Mouse (Mus musculus): ENCODE data around the gene Foxj1. TPM values are rescaled to one million over a fixed set of nuclear protein-coding genes. Genes with fewer than 3 reads are reported as not detected.

The Foxj1 gene
- polyA plus RNA-seq, 1 experiment from 2014 or later = 0.25 TPM

- H3K4me1 ChIP-seq = peaks cover 4% of the 10 kb centered on the region; the same call in 1 of the 2 replicates
- H3K36me3 ChIP-seq = no peaks in the 10 kb centered on the region
- peak; percentile 51; the same call in 1 of the 2 replicates for ATAC-seq (ENCODE audit: low FRiP score, low read depth)
- H3K4me3 ChIP-seq = no peak overlapping the region
- no peaks in the 10 kb centered on the region for H3K9me3 ChIP-seq
- 55% methylated on average over 8 of the region's 8 CpGs for WGBS
- no peak overlapping the region for H3K9ac ChIP-seq
- 0 out of 2 replicates have a peak, but pooled peaks cover 4% of the 10 kb centered on the region for H3K27me3 ChIP-seq
- H3K27ac ChIP-seq = no peak overlapping the region
- H3K4me2 ChIP-seq (replicated peaks) = no peak overlapping the region
Measured at GRCm38 (mm10) chr11:116312359-116312758, 22.8 kb downstream of the Foxj1 start.

- Histone ChIP-seq H3K4me1 (peaks cover 8% of the 10 kb centered on the region), H3K4me3 (no peak overlapping the region), H3K27ac (no peak overlapping the region), H3K4me2 (replicated peaks) (no peak overlapping the region), H3K9me3 (no peaks in the 10 kb centered on the region), H3K27me3 (0 out of 2 replicates have a peak, but pooled peaks cover 4% of the 10 kb centered on the region), H3K36me3 (no peaks in the 10 kb centered on the region), H3K9ac (no peak overlapping the region)
- no peak for ATAC-seq (ENCODE audit: low FRiP score, low read depth)
- 40% methylated on average over 8 of the region's 8 CpGs for WGBS
Measured at GRCm38 (mm10) chr11:116311169-116311568, 24.0 kb downstream of the Foxj1 start.

GRCm38 (mm10) chr11:116309601-116310000 is 25.6 kb downstream of the Foxj1 start:
- WGBS = 75% methylated on average over 3 of the region's 3 CpGs
- no peak overlapping the region for H3K27ac ChIP-seq

GRCm38 (mm10) chr11:116307762-116308531 is 27.3 kb downstream of the Foxj1 start:
- no peak for ATAC-seq (ENCODE audit: low FRiP score, low read depth)
- H3K27me3 ChIP-seq = 0 out of 2 replicates have a peak, but pooled peaks cover 4% of the 10 kb centered on the region
- peaks cover 16% of the 10 kb centered on the region for H3K4me1 ChIP-seq
- no peaks in the 10 kb centered on the region for H3K9me3 ChIP-seq
- no peak overlapping the region for H3K9ac ChIP-seq
- no peak overlapping the region for H3K4me3 ChIP-seq
- H3K27ac ChIP-seq = no peak overlapping the region
- no peak overlapping the region for H3K4me2 ChIP-seq (replicated peaks)
- WGBS = 90% methylated on average over 12 of the region's 12 CpGs
- peaks cover 21% of the 10 kb centered on the region for H3K36me3 ChIP-seq

More at GRCm38 (mm10) chr11:116309601-116310000, 25.6 kb downstream of the Foxj1 start:
- H3K27me3 ChIP-seq = 0 out of 2 replicates have a peak, but pooled peaks cover 4% of the 10 kb centered on the region
- H3K36me3 ChIP-seq = peaks cover 5% of the 10 kb centered on the region
- H3K4me2 ChIP-seq (replicated peaks) = no peak overlapping the region
- no peak overlapping the region for H3K4me3 ChIP-seq
- H3K9me3 ChIP-seq = no peaks in the 10 kb centered on the region
- no peak overlapping the region for H3K9ac ChIP-seq
- peaks cover 16% of the 10 kb centered on the region for H3K4me1 ChIP-seq
- ATAC-seq (ENCODE audit: low FRiP score, low read depth) = no peak

- Histone ChIP-seq H3K27ac (no peak within 1 kb of the TSS), H3K9ac (peak within 1 kb of the TSS; percentile 85), H3K36me3 (peaks cover 29% of the 10 kb centered on the region), H3K27me3 (0 out of 2 replicates have a peak, but pooled peaks cover 4% of the 10 kb centered on the region), H3K9me3 (no peaks in the 10 kb centered on the region), H3K4me2 (replicated peaks) (peak within 1 kb of the TSS; percentile 87), H3K4me1 (peaks cover 16% of the 10 kb centered on the region), H3K4me3 (peak within 1 kb of the TSS; percentile 76)
- 86% methylated on average over 10 of the region's 10 CpGs for whole genome bisulfite sequencing
- ATAC-seq (ENCODE audit: low FRiP score, low read depth) = no peak
Measured at GRCm38 (mm10) chr11:116307019-116307725, 28.0 kb downstream of the Foxj1 start, which contains the start of gene Exoc7. Gene Exoc7, minus strand, starts transcription at chr11:116307233.

- WGBS = 2% methylated on average over 53 of the region's 53 CpGs
- H3K27me3 ChIP-seq = 0 out of 2 replicates have a peak, but pooled peaks cover 1% of the 10 kb centered on the region
- no peak overlapping the region for H3K27ac ChIP-seq
Measured at GRCm38 (mm10) chr11:116306126-116306982, 28.8 kb downstream of the Foxj1 start.

GRCm38 (mm10) chr11:116305423-116305822 is 29.8 kb downstream of the Foxj1 start:
- Histone ChIP-seq H3K9ac (no peak overlapping the region), H3K36me3 (peaks cover 47% of the 10 kb centered on the region)
- WGBS = 91% methylated on average over 2 of the region's 2 CpGs

More at GRCm38 (mm10) chr11:116306126-116306982, 28.8 kb downstream of the Foxj1 start:
- peak; percentile 93 for ATAC-seq (ENCODE audit: low FRiP score, low read depth)
- H3K4me3 ChIP-seq = peak overlapping the region; percentile 76
- H3K4me2 ChIP-seq (replicated peaks) = peak overlapping the region; percentile 87
- peak overlapping the region; percentile 85 for H3K9ac ChIP-seq
- H3K4me1 ChIP-seq = peaks cover 15% of the 10 kb centered on the region
- H3K9me3 ChIP-seq = no peaks in the 10 kb centered on the region
- peaks cover 37% of the 10 kb centered on the region for H3K36me3 ChIP-seq

GRCm38 (mm10) chr11:116298621-116299020 is 36.6 kb downstream of the Foxj1 start:
- ATAC-seq (ENCODE audit: low FRiP score, low read depth) = no peak
- Histone ChIP-seq H3K27ac (no peak overlapping the region), H3K9ac (no peak overlapping the region)

More at GRCm38 (mm10) chr11:116305423-116305822, 29.8 kb downstream of the Foxj1 start:
- ATAC-seq (ENCODE audit: low FRiP score, low read depth) = no peak
- H3K4me3 ChIP-seq = peak overlapping the region; percentile 76
- H3K27ac ChIP-seq = no peak overlapping the region
- no peaks in the 10 kb centered on the region for H3K27me3 ChIP-seq
- peaks cover 12% of the 10 kb centered on the region for H3K4me1 ChIP-seq
- H3K4me2 ChIP-seq (replicated peaks) = peak overlapping the region; percentile 87
- no peaks in the 10 kb centered on the region for H3K9me3 ChIP-seq

GRCm38 (mm10) chr11:116298221-116298620 is 37.0 kb downstream of the Foxj1 start:
- H3K27ac ChIP-seq = no peak overlapping the region
- no peak overlapping the region for H3K4me2 ChIP-seq (replicated peaks)
- H3K36me3 ChIP-seq = peaks cover 91% of the 10 kb centered on the region
- no peak for ATAC-seq (ENCODE audit: low FRiP score, low read depth)
- H3K9me3 ChIP-seq = no peaks in the 10 kb centered on the region
- no peaks in the 10 kb centered on the region for H3K27me3 ChIP-seq
- 88% methylated on average over 11 of the region's 11 CpGs for WGBS
- no peaks in the 10 kb centered on the region for H3K4me1 ChIP-seq
- H3K4me3 ChIP-seq = no peak overlapping the region
- no peak overlapping the region for H3K9ac ChIP-seq

More at GRCm38 (mm10) chr11:116298621-116299020, 36.6 kb downstream of the Foxj1 start:
- H3K27me3 ChIP-seq = no peaks in the 10 kb centered on the region
- H3K36me3 ChIP-seq = peaks cover 95% of the 10 kb centered on the region
- H3K4me3 ChIP-seq = no peak overlapping the region
- H3K4me2 ChIP-seq (replicated peaks) = no peak overlapping the region
- H3K9me3 ChIP-seq = no peaks in the 10 kb centered on the region
- no peaks in the 10 kb centered on the region for H3K4me1 ChIP-seq
- WGBS = 91% methylated on average over 6 of the region's 6 CpGs

- Histone ChIP-seq H3K36me3 (peaks cover 91% of the 10 kb centered on the region), H3K4me1 (no peaks in the 10 kb centered on the region), H3K4me3 (no peak overlapping the region), H3K4me2 (replicated peaks) (no peak overlapping the region), H3K27me3 (no peaks in the 10 kb centered on the region), H3K9ac (no peak overlapping the region), H3K27ac (no peak overlapping the region), H3K9me3 (no peaks in the 10 kb centered on the region)
- 71% methylated on average over 3 of the region's 3 CpGs for WGBS
- no peak for ATAC-seq (ENCODE audit: low FRiP score, low read depth)
Measured at GRCm38 (mm10) chr11:116297017-116297416, 38.2 kb downstream of the Foxj1 start.

- H3K4me2 ChIP-seq (replicated peaks) = no peak overlapping the region
- WGBS = 90% methylated on average over 8 of the region's 8 CpGs
- H3K9ac ChIP-seq = no peak overlapping the region
- H3K4me3 ChIP-seq = no peak overlapping the region
- no peaks in the 10 kb centered on the region for H3K9me3 ChIP-seq
- H3K27ac ChIP-seq = no peak overlapping the region
- no peaks in the 10 kb centered on the region for H3K27me3 ChIP-seq
- H3K4me1 ChIP-seq = no peaks in the 10 kb centered on the region
- H3K36me3 ChIP-seq = peaks cover 91% of the 10 kb centered on the region
- ATAC-seq (ENCODE audit: low FRiP score, low read depth) = no peak
Measured at GRCm38 (mm10) chr11:116296191-116296734, 38.9 kb downstream of the Foxj1 start.

Data from limb, embryonic 13.5 days (tissue).